15 mouse cellular contexts compared by ENCODE assay signal in genomic region chr9:61263335-61263734, GRCm38 (mm10).
"Had no signal": no experiment of that assay in that cellular context is flagged by ENCODE, and none has a peak within 500 bp of the region (broad histone marks: within the 10 kb centered on the region; RNA-seq: fewer than 3 reads in every experiment).

No protein-coding gene starts in this region.

- H3K27me3 ChIP-seq: stomach, embryonic 15.5 days had no signal

- H3K9me3 ChIP-seq: stomach, embryonic 15.5 days had no signal

- DNase-seq: retina, postnatal 1 day; right cerebral cortex, adult 18-20 months; right cerebral cortex, postnatal 14 days; right cerebral cortex, postnatal 25 days; right cerebral cortex, postnatal 4 days; spleen, adult 18-20 months; thymus, adult 18-20 months; thymus, adult 2 months; thymus, postnatal 14 days; thymus, postnatal 25 days; thymus, postnatal 36 days; thymus, postnatal 4 days had no signal

- H3K4me2 ChIP-seq: neural tube, embryonic 15.5 days; stomach, embryonic 15.5 days had no signal

- H3K27ac ChIP-seq: neural tube, embryonic 15.5 days; stomach, embryonic 15.5 days; stomach, postnatal 0 days had no signal

- H3K4me3 ChIP-seq: neural tube, embryonic 15.5 days; stomach, embryonic 15.5 days had no signal

- H3K9ac ChIP-seq: neural tube, embryonic 15.5 days; stomach, embryonic 15.5 days had no signal

- H3K36me3 ChIP-seq: neural tube, embryonic 15.5 days; stomach, embryonic 15.5 days had no signal
